Mouse (Mus musculus) MEL (cell line): Measurements from ENCODE around the gene Gtpbp1.

ENCODE experiments used
- CHD2 ChIP-seq: IDR thresholded peaks from 2 replicates; pipeline ENCODE4 v1.6.1; 2011; ENCODE audit warnings: low read length, improper control_type of control experiment
- CTCF ChIP-seq, 3 experiments: IDR thresholded peaks in 2 of 3; conservative IDR thresholded peaks in 1 of 3; 2 replicates each; pipeline ENCODE4 v1.5.1; 2011 to 2012; ENCODE audit warnings: low read length in 3 of 3, low read depth in 2 of 3, mild to moderate bottlenecking in 2 of 3, improper control_type of control experiment in 1 of 3, inconsistent platforms in 1 of 3, mixed read lengths in 1 of 3, moderate library complexity in 1 of 3; ENCODE audit not compliant: control insufficient read depth in 1 of 3, insufficient read depth in 1 of 3, poor library complexity in 1 of 3, severe bottlenecking in 1 of 3
- EP300 ChIP-seq, 2 experiments: IDR thresholded peaks; 2 replicates each; pipeline ENCODE4 v1.6.1; 2011; ENCODE audit warnings: improper control_type of control experiment in 2 of 2, low read length in 2 of 2, low read depth in 1 of 2, mild to moderate bottlenecking in 1 of 2
- GATA1 ChIP-seq: IDR thresholded peaks from 2 replicates; pipeline ENCODE4 v1.6.1; 2011; ENCODE audit warnings: low read depth, low read length, improper control_type of control experiment
- MAZ ChIP-seq: IDR thresholded peaks from 2 replicates; pipeline ENCODE4 v1.6.1; 2012; ENCODE audit warnings: low read depth, mild to moderate bottlenecking, inconsistent platforms, low read length, improper control_type of control experiment
- NELFE ChIP-seq: IDR thresholded peaks from 2 replicates; pipeline ENCODE4 v1.6.1; 2011; ENCODE audit warnings: low read depth, low read length, improper control_type of control experiment
- POLR2A ChIP-seq, 2 experiments: IDR thresholded peaks; 2 replicates each; pipeline ENCODE4 v1.6.1; 2011 to 2012; ENCODE audit warnings: low read length in 2 of 2, mild to moderate bottlenecking in 2 of 2, control low read depth in 1 of 2, improper control_type of control experiment in 1 of 2, low read depth in 1 of 2, moderate library complexity in 1 of 2; ENCODE audit not compliant: control insufficient read depth in 1 of 2, insufficient read depth in 1 of 2, poor library complexity in 1 of 2
- TBP ChIP-seq: IDR thresholded peaks from 2 replicates; pipeline ENCODE4 v1.8.0; 2011; ENCODE audit warnings: low read depth, low read length, improper control_type of control experiment
- USF1 ChIP-seq: IDR thresholded peaks from 2 replicates; pipeline ENCODE4 v1.6.1; 2014; ENCODE audit warnings: low read depth, mild to moderate bottlenecking, inconsistent platforms, low read length, improper control_type of control experiment, moderate library complexity

- TF ChIP-seq NELFE, result no peak
- TF ChIP-seq MAZ, result no peak
- TF ChIP-seq POLR2A (IDR thresholded peaks at IDR 0.05; ENCODE audit: control insufficient read depth in 1 of 2, insufficient read depth in 1 of 2, low read depth in 1 of 2, low read length in 2 of 2, poor library complexity in 1 of 2), result no peak
- TF ChIP-seq EP300 (IDR thresholded peaks at IDR 0.05; ENCODE audit: low read depth in 1 of 2, low read length in 2 of 2), result no peak
- TF ChIP-seq CHD2, result no peak
- TF ChIP-seq CTCF (IDR thresholded peaks at IDR 0.05 in 2 of 3, conservative IDR thresholded peaks at IDR 0.05 in 1 of 3; ENCODE audit: control insufficient read depth in 1 of 3, insufficient read depth in 1 of 3, low read depth in 2 of 3, low read length in 3 of 3, poor library complexity in 1 of 3, severe bottlenecking in 1 of 3), result no peak
- no peak for TF ChIP-seq TBP
- no peak for TF ChIP-seq GATA1
- TF ChIP-seq USF1, result no peak
These were observed 3.9 kb downstream of the Gtpbp1 start for GRCm38 (mm10) chr15:79694512-79694911.
